Mouse (Mus musculus): Measurements from ENCODE around the gene Rbm4b.
"Not testable (repeated sequence)": the region's sequence is repeated elsewhere in the genome, so short reads cannot be mapped to it uniquely, and the experiment has no call there.

Gene Rbm4b

DNA sequence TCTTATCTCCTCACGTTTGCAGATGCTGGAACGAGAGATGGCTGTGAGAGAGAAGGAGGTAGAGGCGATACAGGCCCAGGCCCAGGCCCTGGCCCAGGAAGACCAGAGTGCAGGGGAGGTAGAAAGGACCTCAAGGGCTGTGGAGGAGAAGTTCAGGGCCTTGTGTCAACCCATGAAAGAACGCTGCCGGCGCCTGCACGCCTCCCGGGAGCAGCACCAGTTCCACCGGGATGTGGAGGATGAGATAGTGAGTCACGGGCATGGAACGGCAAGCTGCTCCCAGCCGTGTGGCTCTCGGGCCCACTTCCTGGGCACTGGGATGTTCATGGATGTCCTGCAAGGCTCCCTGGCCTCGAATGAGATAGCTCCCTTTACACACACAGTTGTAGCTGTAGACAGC is 12.3 kb upstream of the Rbm4b start:
- intact Hi-C loops (cut with DNase I): loop anchor here (5.0 to 10.0 kb wide), 2 partner anchors 97 to 239 kb away; no protein-coding TSS in a partner anchor

DNA sequence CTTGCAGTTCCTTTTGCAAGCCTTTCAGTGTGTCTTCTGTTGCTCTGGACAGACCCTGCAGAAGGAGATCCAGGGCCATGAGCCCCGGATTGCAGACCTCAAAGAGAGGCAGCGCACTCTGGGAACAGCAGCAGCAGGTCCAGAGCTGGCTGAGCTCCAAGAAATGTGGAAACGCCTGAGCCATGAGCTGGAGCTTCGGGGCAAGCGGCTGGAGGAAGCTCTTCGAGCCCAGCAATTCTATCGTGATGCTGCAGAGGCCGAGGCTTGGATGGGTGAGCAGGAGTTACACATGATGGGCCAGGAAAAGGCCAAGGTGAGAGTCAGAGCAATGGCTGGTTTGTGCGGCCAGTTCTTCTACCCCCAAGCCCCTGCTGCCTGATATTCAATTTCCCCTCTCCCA is 11.2 kb upstream of the Rbm4b start:
- intact Hi-C loops (cut with DNase I): loop anchor here (5.0 to 10.0 kb wide), 2 partner anchors 118 to 240 kb away; partner anchors contain the start of gene Rce1

DNA sequence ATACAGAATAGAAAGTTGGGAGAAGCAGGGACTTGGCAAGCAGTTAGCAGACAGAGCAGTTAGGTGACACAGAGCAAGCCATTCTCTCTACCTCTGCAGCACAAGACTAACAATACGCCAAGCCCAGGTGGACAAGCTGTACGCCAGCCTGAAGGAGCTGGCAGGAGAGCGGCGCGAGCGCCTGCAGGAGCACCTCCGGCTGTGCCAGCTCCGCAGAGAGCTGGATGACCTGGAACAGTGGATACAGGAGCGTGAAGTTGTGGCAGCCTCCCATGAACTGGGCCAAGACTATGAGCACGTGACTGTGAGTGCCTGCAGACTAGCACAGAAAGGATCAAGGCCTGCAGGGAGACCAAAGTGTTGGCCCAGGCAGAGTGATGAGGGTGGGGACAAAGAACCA is 10.6 kb upstream of the Rbm4b start:
- intact Hi-C loops (cut with DNase I): loop anchor here (5.0 to 10.0 kb wide), 2 partner anchors 118 to 241 kb away; partner anchors contain the start of gene Rce1

DNA sequence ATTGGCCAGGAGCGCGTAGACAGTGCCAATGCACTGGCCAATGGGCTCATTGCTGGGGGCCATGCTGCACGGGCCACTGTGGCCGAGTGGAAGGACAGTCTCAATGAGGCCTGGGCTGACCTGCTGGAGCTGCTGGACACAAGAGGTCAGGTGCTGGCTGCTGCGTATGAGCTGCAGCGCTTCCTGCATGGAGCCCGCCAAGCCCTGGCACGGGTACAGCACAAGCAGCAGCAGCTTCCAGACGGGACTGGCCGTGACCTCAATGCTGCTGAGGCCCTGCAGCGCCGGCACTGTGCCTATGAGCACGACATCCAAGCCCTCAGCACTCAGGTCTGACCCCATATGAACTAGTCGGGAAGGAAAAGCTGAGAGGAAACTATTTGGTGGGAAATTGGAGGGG is 9.7 kb upstream of the Rbm4b start:
- intact Hi-C loops (cut with DNase I): loop anchor here (5.0 to 10.0 kb wide), 2 partner anchors 119 to 242 kb away; partner anchors contain the start of gene Rce1

DNA sequence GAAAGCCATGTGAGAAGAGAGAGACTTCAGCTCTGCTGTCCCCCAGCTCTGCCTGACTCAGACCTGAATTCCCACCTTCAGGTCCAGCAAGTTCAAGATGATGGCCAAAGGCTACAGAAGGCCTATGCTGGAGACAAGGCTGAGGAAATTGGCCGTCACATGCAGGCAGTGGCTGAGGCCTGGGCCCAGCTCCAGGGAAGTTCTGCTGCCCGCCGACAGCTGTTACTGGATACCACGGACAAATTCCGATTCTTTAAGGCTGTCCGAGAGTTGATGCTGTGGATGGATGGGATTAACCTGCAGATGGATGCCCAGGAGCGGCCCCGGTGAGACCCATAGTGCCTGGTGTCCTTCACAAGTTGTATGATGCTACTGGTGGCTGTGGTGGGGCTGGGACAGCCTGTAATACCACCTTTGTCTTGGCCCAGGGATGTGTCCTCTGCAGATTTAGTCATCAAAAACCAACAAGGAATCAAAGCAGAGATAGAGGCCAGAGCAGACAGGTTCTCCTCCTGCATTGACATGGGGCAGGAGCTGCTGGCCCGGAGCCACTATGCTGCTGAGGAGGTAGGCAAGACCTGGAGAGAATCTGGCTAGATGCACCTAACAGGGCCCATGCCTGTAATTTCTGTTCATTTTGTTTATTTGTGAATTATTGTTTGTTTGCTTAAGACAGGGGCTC is 8.5 kb upstream of the Rbm4b start:
- intact Hi-C loops (cut with DNase I): loop anchor here (5.0 to 10.0 kb wide), 2 partner anchors 120 to 243 kb away; partner anchors contain the start of gene Rce1

DNA sequence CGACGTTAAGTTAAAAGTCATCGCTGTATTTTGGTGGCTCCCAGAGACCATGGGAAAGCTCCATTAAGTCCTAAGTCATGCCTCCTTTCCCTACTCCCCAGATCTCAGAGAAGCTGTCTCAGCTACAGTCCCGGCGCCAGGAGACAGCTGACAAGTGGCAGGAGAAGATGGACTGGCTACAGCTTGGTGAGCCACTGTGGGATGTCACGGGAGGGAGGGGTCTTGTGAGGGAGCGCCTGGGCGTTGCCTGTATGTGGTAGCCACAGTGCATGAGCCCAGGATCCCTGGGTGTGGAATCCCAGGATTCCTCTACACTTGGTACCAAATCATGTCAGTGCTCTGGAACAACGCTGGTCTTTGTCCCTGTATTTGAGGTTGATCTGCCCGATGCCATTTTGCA is 7.8 kb upstream of the Rbm4b start:
- intact Hi-C loops (cut with DNase I): loop anchor here (5.0 to 10.0 kb wide), 2 partner anchors 121 to 244 kb away; partner anchors contain the start of gene Rce1

DNA sequence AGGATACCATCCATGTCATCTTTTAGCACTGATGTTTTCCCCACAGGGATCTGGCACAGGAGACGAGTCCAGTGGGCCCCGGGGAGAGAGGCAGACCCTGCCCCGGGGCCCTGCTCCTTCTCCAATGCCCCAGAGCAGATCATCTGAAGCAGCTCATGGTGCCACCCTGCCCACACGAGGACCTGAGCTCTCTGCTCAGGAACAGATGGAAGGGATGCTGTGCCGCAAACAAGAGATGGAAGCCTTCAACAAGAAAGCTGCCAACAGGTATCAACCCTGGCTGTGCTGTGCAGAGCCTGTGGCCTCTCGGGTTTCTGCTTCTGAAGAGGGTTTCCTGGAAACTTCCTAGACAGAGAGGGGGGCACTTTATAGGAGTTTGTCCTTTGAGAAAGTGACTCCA is 6.3 kb upstream of the Rbm4b start:
- intact Hi-C loops (cut with DNase I): loop anchor here (5.0 to 10.0 kb wide), 3 partner anchors 97 to 245 kb away; partner anchors contain the start of gene Rce1

DNA sequence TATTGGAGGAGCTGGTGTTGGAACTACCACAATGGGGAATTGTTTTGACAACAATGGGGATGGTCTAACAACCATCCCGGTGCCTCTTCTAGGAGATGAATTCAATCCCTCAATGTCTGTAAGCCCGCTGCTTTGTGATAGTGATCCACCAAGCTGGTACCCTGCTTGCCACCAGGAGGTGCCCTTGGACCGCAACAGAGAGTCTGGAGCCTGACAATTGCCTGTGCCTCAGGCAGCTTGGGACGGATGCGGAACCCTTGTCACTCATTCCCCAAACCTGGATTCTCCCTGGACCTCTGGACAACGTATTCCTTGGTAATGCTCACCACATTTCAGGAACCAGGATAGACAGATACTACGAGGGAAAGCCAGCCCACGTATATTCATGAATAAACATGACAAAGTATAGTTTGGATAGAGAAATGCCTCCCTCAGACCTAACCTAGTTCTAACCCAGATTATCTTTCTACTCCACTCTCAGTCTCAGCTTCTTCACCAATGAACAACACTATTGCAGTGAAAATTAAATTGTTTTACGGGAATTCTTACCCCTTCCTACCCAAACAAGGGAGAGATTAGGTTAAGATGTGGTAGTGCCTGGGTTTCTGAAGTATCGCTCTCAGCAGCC is 618 bp upstream of the Rbm4b start:
- intact Hi-C loops (cut with DNase I): no loop called here

DNA sequence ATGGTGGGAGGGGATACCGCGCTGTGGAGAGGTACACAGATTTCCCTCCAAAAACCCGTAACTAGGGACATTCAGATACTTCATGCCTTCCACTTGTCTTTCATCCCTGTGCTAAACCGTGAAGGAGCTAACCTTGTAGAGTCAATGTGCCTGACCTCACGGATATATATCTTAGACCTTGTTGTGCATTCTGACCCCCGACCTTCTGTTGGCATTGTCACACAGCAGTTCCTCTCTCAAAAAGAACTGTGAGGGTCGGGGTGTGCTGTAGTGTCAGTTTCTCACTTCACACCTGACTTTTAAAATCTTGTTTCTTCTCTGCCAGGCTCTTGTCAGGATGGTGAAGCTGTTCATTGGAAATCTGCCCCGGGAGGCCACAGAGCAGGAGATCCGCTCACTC is 624 bp downstream of the Rbm4b start:
- intact Hi-C loops (cut with DNase I): no loop called here

DNA sequence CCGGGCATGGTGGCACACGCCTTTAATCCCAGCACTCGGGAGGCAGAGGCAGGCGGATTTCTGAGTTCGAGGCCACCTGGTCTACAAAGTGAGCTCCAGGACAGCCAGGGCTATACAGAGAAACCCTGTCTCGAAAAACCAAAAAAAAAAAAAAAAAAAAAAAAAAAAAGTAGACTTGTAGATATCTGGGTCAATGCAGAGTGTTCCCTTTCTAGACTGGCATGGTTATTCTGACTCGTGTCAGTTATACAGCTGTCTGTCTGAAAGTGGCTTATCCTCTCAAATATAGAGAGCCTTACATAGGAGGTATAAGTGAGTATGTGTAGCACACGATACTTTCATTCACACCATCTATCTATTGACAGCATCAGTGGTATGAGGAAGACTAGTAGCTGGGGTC is 4.2 kb downstream of the Rbm4b start:
- intact Hi-C loops (cut with DNase I): not testable (repeated sequence)

DNA sequence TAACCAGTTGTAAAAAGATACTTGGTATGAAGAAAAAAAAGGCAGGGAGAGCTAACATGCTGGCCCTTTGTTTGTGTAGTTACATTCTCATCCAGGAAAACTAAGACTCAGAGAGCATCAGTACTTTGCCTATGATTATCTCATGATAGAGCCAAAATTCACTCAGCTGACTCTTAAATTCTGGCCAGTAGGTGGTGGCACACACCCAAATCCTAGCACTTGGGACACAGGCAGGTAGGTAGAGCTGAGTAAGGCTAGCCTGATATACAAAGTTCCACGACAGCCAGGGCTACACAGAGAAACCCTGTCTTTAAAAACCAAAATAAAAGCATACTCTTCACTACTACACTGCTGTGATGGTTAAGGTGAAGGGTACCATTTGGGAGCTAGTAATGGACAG is 6.6 kb downstream of the Rbm4b start:
- intact Hi-C loops (cut with DNase I): no loop called here

DNA sequence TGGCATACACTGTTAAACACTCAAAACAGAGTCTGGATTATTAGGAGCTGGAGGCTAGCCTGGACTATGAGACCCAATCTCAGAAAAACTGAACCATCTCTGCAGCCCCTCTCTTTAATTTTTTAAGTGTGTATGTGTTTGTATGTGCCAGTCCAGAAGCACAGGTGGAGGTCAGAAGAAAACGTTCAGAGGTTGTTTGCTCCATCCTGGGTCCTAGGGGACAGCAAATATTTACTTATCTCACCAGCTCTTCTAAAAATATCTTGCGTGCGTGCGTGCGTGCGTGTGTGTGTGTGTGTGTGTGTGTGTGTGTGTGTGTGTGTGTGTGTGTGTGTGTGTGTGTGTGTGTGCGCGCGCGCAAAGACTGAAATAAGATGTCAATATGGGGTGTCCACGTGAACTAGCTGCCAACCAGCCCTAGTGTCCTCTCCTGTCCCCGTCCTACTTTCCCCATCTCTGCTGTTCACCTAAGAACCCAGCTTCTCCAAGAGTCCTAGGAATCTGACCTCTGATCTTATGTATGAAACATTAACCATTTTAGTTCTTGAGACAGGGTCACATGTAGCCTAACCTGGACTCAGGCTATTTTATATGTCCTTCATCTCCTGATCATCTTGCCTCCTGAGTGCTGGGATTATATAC is 11.3 kb downstream of the Rbm4b start:
- intact Hi-C loops (cut with DNase I): no loop called here

DNA sequence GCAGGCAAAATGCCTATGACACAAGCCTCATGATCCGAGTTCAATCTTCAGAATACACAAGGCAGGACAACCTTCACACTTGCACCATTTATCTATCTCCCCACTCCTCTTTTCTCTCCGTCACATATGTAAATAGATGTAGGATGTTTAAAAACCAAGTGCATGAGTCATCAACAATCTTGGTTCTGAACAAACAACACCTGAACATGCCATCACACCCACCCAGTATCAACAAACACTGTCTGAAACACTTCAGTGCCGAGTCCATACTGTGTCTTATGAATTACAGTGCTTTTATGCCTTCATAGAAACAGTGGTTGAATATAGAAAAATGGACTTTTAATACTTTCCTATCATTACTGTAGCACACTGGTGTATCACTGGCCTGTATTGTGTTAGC is 16.5 kb downstream of the Rbm4b start:
- intact Hi-C loops (cut with DNase I): no loop called here

DNA sequence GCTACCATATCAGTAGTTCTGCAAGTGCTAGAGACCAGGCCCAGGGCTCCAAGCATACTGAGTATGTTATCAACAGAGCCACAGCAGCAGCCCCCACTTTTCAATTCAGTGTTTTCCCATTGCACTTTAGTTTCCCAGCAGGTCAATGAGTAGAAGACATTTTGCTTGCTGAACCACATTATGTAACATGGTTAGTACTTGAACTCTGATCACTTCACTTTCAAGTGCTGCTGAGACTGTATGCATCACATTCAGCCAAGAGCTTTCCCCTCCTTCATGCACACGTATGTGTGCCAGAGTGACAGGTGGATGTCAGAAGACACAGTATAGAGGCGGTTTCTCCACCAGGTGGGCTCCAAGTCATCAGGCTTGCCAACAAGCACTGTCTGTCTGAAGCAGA is 26.6 kb downstream of the Rbm4b start:
- intact Hi-C loops (cut with DNase I): no loop called here

DNA sequence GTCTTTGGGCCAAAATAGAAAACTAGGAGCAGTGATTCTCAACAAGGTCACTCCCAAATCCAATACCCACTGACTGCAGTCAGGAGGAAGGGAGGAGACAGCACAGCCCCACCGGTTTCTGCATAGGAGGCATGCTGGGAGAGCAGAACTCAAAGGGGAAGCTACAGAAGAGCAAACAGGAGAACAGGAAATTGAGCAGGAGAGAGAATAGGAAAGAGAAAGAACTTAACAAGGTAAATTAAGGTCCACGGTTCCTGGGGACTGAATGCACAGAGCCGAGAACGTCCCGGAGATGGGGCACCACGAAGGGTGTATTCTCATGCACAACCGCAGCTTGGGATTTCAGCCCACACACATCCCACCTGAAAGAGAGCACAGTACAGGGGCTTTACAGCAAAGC is 28.9 kb downstream of the Rbm4b start:
- intact Hi-C loops (cut with DNase I): no loop called here

DNA sequence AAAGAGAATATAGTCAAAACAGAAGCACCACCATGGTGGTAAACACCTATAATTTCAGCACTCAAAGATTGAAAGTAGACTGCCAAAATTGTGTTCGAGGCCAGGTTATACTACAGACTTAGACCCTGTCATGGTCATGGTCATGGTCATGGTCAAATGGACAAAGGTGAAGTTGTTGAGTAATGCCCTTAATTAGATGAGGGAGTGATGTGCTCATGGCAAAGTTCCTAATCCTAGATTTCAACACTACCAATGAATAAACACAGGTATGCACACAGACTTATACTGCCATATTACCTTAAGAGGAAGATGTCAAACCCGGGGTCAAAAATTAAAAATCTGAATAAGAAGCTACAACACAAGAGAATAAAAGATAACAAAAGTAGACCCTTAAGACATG is 30.0 kb downstream of the Rbm4b start:
- intact Hi-C loops (cut with DNase I): no loop called here

DNA sequence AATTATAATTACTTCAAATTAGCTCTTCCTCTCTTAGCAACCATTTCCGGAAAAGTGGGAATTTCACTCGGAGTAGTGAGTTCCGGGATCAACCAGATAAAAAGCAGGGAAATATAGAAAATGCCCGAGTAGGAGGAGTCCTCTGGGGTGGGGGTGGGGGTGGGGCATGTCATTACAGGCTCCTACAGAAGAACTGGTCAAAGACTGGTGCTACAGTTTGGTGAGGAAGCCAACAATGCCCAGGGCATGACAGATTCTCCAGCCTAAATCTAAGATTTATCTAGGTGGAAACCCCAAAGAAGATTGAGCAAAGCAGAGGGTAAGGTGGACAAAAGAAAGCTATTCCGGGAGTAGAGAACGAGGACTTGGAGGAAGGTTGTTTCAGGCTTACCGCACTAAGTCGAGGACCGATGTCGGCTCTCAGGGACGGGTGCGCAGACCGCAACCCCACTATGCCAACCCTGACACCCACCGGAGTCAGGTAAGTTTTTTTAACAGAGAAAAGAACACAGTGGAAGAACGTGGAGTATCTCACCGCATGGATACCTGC is 37.1 kb downstream of the Rbm4b start:
- intact Hi-C loops (cut with DNase I): no loop called here

DNA sequence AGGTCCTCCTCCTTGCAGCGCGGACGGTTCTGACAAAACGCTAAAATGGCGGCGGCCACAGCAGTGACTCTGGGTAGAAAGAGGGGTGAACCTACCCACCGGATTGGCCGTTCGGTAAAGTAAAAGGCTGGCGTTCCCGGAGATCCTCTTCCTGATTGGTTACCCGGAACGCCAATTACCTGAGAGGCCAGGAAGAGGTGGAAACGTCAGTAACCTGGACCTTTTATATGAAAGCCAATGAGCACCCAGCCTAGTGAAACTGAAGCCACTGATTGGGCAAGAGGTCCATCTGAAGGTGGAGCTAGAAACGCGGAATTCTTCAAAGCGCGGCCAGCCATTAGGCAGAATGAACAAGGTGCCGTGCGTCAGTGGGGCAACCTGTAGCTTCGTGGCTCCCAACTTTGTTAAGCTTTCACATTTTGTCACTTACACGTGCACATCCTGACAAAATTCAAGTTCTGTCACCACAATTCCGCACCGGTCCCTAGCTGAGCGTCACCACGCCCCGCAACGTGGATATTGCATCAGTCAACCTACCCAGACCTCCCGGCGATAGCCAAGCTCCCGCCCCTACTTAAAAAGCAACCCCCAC is 37.6 kb downstream of the Rbm4b start, which contains the start of gene Rbm4:
Gene Rbm4 (minus strand): TSS at position 71 of the 592 bp plus-strand sequence.
- intact Hi-C loops (cut with DNase I): no loop called here

DNA sequence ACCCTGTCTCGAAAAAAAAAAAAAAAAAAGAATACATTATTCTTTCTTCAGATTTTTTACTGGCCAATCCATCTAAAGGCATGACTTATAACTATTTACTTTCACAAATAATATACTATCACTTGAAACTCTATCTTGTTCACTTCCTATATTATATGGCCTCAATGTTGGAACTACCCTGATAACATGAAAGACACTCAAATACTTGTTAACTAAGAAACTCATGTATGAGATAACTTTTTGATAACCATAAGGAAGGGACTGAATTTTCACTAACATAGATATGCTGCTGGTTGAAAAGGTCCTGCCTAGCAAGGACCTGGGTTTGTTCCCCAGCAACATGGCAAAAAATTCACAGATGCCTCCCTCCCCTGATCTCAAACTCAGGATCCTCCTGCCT is 39.6 kb downstream of the Rbm4b start:
- intact Hi-C loops (cut with DNase I): no loop called here

DNA sequence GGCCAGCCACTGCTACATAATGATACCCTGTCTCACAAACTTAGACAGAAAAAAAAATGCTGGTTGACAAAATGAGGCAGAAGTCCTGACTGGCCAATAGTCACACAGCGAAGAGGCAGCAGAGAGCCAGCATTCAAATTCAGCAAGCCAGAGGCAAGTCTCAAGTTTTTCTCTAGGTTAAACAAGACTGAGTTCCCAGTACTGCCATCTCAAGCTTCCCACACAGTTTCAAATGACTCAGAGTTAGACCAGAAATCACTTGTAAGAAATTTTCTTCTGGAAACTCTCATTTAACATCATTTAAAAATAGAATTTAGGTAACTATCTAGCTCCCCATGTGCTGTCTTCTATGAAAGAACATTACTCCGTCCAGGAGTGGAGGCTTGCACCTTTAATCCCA is 41.5 kb downstream of the Rbm4b start:
- intact Hi-C loops (cut with DNase I): no loop called here

DNA sequence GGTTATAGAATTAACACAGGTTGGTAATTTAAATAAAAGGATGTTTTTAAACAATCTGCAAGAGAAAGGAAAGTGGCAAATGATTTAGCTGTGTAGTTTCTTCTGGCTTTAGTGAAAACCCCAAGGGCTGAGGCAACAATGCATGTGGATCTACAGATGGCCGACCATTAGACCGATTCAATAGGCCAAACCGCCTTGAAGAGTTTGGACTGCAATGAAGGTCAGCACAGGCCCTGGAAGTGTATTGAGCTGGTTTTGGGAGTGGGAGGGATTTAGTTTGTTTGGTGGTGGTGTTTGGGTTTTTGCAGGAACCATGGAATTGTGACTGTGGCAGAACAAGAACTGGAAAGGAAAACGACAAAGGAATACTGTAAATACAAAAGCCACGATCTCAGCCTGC is 42.8 kb downstream of the Rbm4b start:
- intact Hi-C loops (cut with DNase I): no loop called here
